Comparison of ENCODE assay signal across 8 mouse cellular contexts in the genomic region with DNA sequence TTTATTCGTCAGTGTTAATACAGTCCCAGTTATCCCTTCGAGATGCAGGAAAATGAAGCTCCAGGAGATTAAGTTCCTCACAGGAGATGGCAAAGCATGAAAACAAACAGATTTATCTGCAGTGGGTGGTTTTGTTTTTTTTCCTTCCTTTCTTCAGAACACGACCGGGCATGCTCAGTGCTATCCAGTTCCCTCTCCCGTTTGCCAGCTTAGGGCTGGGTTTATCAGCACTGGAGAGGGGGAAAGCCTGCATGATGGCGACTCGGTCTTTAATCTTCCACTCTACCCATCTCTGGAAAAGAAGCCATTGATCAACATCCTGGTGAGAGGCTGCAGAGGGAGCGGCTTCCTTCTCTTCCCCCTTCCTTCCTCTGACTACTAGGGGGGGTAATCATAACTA. TPM values are rescaled to one million over a fixed set of nuclear protein-coding genes. Genes with fewer than 3 reads are reported as not detected.
A peak's percentile ranks its signal among the peaks of the same experiment; 100 is the strongest.
DNase-seq lines count a peak whose midpoint lies in the region; ATAC-seq and TF ChIP-seq lines count a peak whose summit lies in the region.

Gene Prkar1a, plus strand, starts transcription at position 200 of the 400 bp plus-strand sequence.

- H3K4me1 ChIP-seq in lung, adult 2 months (ENCODE audit: control insufficient read depth, insufficient read depth, low read length) = peaks cover 30% of the 10 kb centered on the region
- peaks cover 35% of the 10 kb centered on the region for H3K4me1 ChIP-seq in hindbrain, embryonic 14.5 days (replicated peaks; ENCODE audit: control insufficient read depth, insufficient read depth, low read length)
- H3K4me1 ChIP-seq in limb, embryonic 15.5 days = peaks cover 33% of the 10 kb centered on the region
- peaks cover 21% of the 10 kb centered on the region for H3K4me1 ChIP-seq in stomach, embryonic 15.5 days

- H3K9me3 ChIP-seq in hindbrain, embryonic 14.5 days (ENCODE audit: control insufficient read depth, low read length) = no peaks in the 10 kb centered on the region
- H3K9me3 ChIP-seq in limb, embryonic 15.5 days = no peaks in the 10 kb centered on the region
- H3K9me3 ChIP-seq in stomach, embryonic 15.5 days = no peaks in the 10 kb centered on the region

- peak within 1 kb of the TSS; percentile 86 for H3K4me2 ChIP-seq in hindbrain, embryonic 14.5 days (replicated peaks)
- peak within 1 kb of the TSS; percentile 89 for H3K4me2 ChIP-seq in limb, embryonic 15.5 days
- peak within 1 kb of the TSS; percentile 81 for H3K4me2 ChIP-seq in stomach, embryonic 15.5 days

- H3K36me3 ChIP-seq in hindbrain, embryonic 14.5 days (replicated peaks; ENCODE audit: control insufficient read depth, insufficient read depth) = peaks cover 6% of the 10 kb centered on the region
- H3K36me3 ChIP-seq in limb, embryonic 15.5 days = peaks cover 10% of the 10 kb centered on the region; the same call in 1 of the 2 replicates
- H3K36me3 ChIP-seq in stomach, embryonic 15.5 days = no peaks in the 10 kb centered on the region

- TF ChIP-seq POLR2A in lung, adult 2 months (IDR thresholded peaks at IDR 0.05; ENCODE audit: borderline replicate concordance, extremely low read depth, low read depth, low read length) = no peak

- no peak for TF ChIP-seq CTCF in lung, adult 2 months (IDR thresholded peaks at IDR 0.05; ENCODE audit: insufficient read depth, low read length)
- no peak for TF ChIP-seq CTCF in gastrocnemius, adult 2 months (IDR thresholded peaks at IDR 0.05)

- H3K27me3 ChIP-seq in hindbrain, embryonic 14.5 days (ENCODE audit: control insufficient read depth, insufficient read depth, low read length) = no peaks in the 10 kb centered on the region
- no peaks in the 10 kb centered on the region for H3K27me3 ChIP-seq in limb, embryonic 15.5 days
- H3K27me3 ChIP-seq in stomach, embryonic 15.5 days (replicated peaks) = no peaks in the 10 kb centered on the region

- peak within 1 kb of the TSS; percentile 96 for H3K9ac ChIP-seq in hindbrain, embryonic 14.5 days
- H3K9ac ChIP-seq in limb, embryonic 15.5 days = peak within 1 kb of the TSS; percentile 90
- 0 out of 2 replicates have a peak within 1 kb of the TSS, but pooled peaks have one; percentile 19 for H3K9ac ChIP-seq in stomach, embryonic 15.5 days

- H3K27ac ChIP-seq in gastrocnemius, adult 2 months = peak within 1 kb of the TSS; percentile 97
- H3K27ac ChIP-seq in hindbrain, embryonic 14.5 days = peak within 1 kb of the TSS; percentile 97
- peak within 1 kb of the TSS; percentile 96; the same call in 1 of the 2 replicates for H3K27ac ChIP-seq in limb, embryonic 15.5 days
- peak within 1 kb of the TSS; percentile 94 for H3K27ac ChIP-seq in stomach, embryonic 15.5 days

- 7% methylated on average over 8 of the region's 8 CpGs for WGBS in lung, adult 2 months
- 30% methylated on average over 8 of the region's 8 CpGs for WGBS in hindbrain, embryonic 14.5 days
- whole genome bisulfite sequencing in limb, embryonic 15.5 days = 38% methylated on average over 8 of the region's 8 CpGs
- WGBS in stomach, embryonic 15.5 days = 16% methylated on average over 8 of the region's 8 CpGs

- H3K4me3 ChIP-seq in lung, adult 2 months (replicated peaks; ENCODE audit: extremely low read depth, low read depth, low read length) = peak within 1 kb of the TSS; percentile 84
- peak within 1 kb of the TSS; percentile 97 for H3K4me3 ChIP-seq in gastrocnemius, adult 2 months
- peak within 1 kb of the TSS; percentile 96 for H3K4me3 ChIP-seq in hindbrain, embryonic 14.5 days (replicated peaks; ENCODE audit: low read length)
- H3K4me3 ChIP-seq in limb, embryonic 15.5 days = peak within 1 kb of the TSS; percentile 86
- H3K4me3 ChIP-seq in stomach, embryonic 15.5 days (replicated peaks) = peak within 1 kb of the TSS; percentile 91

- DNase-seq in lung, adult 2 months = no peak
- no peak for DNase-seq in lung, postnatal 14 days
- peak; percentile 68 for DNase-seq in cerebellum, adult 11-12 months
- DNase-seq in gastrocnemius, adult 2 months = no peak
- no peak for DNase-seq in hindbrain, embryonic 14.5 days (ENCODE audit: low spot score)
- no peak for DNase-seq in kidney, postnatal 4 days

- intact Hi-C loops in gastrocnemius, adult 2 months (cut with DNase I) = no loop called here

- no peak for ATAC-seq in hindbrain, embryonic 14.5 days (ENCODE audit: low FRiP score)
- no peak for ATAC-seq in limb, embryonic 15.5 days (ENCODE audit: insufficient number of reproducible peaks, low FRiP score, low TSS enrichment, low read depth)
- ATAC-seq in stomach, embryonic 15.5 days (ENCODE audit: insufficient read depth, low FRiP score, low read depth) = no peak

RNA-seq across cellular contexts. Expression of gene Prkar1a, which starts in this region (rescaled TPM):
- polyA plus RNA-seq in lung, adult 2 months (2012; rRNA removed) = 110 and 128 TPM in 2 replicates
- total RNA-seq in gastrocnemius, adult 2 months (2021) = 100 to 1,000 TPM in 1 of 2 experiments, 10 to 100 TPM in 1; 98.9 to 117 TPM
- polyA plus RNA-seq in hindbrain, embryonic 14.5 days (2014; fragmentation: Nextera tagmentation; extraction: Ambion mirVana) = 515 and 597 TPM in 2 replicates
- 309 and 355 TPM in 2 replicates for polyA plus RNA-seq in limb, embryonic 15.5 days (2015; fragmentation: Nextera tagmentation; extraction: Ambion mirVana)
- polyA plus RNA-seq in stomach, embryonic 15.5 days (2015; fragmentation: Nextera tagmentation; extraction: Ambion mirVana) = 291 and 297 TPM in 2 replicates

Comparison
In these comparisons a context has a peak if more than half of its experiments do, and no peak if none do; other contexts are left out.
1. H3K9ac ChIP-seq: peak in every context shown above with its lines; median percentile 96 in hindbrain, embryonic 14.5 days; 90 in limb, embryonic 15.5 days; 19 in stomach, embryonic 15.5 days.